8 mouse cellular contexts compared by ENCODE assay signal in the genomic region with DNA sequence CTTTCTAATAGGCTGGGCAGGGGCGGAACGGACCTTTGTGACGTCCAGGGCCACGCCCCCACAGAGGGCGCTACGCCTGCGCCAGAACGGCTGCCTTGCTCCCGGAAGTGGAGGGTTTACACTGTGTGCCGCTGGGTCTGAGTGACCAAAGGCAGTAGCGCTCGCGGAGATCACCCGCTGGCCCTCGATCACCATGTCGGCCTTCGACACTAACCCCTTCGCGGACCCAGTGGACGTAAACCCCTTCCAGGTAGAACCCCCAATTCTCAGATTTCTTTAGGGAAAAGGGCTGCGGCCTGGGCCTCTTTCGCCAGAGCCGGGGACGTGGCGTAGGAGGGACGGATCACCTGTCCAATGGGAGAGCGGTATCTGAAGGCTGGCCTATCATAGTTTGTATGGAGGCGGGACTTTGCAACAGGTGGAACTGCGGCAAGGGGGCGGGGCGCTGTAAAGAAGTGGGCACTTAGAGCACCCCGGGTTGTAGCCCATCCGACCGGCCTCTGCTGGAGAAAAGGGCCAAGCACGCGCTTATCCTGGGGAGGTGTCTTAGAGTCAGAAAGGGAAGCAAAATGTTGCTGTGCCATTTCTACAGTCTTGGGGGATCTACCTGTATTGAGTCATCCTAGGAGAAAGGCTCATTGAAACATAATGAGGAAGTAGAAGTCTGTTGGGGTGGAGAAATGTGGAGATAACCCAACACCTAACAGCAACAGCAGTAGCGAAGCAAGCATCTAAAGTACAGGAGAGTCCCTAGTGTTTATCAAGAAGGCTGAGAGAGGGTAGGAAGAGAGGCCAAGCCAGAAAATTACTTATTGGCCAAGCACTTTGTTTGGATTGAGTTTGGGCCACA. TPM values are rescaled to one million over a fixed set of nuclear protein-coding genes. Genes with fewer than 3 reads are reported as not detected.
A peak's percentile ranks its signal among the peaks of the same experiment; 100 is the strongest.
DNase-seq lines count a peak whose midpoint lies in the region; ATAC-seq lines count a peak whose summit lies in the region.

TSS of gene Scamp2 (plus strand) at position 83 of the 850 bp plus-strand sequence.

- no peaks in the 10 kb centered on the region for H3K27me3 ChIP-seq in heart, embryonic 14.5 days (ENCODE audit: control insufficient read depth, insufficient read depth, low read length)
- H3K27me3 ChIP-seq in liver, embryonic 13.5 days: no peaks in the 10 kb centered on the region
- no peaks in the 10 kb centered on the region for H3K27me3 ChIP-seq in stomach, embryonic 16.5 days (ENCODE audit: control insufficient read depth, insufficient read depth, low read length)

- peak within 1 kb of the TSS; percentile 95 for H3K4me2 ChIP-seq in heart, embryonic 14.5 days (ENCODE audit: low read length)
- peak within 1 kb of the TSS; percentile 81 for H3K4me2 ChIP-seq in liver, embryonic 13.5 days
- H3K4me2 ChIP-seq in stomach, embryonic 16.5 days (ENCODE audit: low read depth, low read length): peak within 1 kb of the TSS; percentile 84

- no peaks in the 10 kb centered on the region for H3K36me3 ChIP-seq in heart, embryonic 14.5 days (ENCODE audit: control insufficient read depth, insufficient read depth, low read length)
- H3K36me3 ChIP-seq in liver, embryonic 13.5 days: no peaks in the 10 kb centered on the region
- no peaks in the 10 kb centered on the region for H3K36me3 ChIP-seq in stomach, embryonic 16.5 days (ENCODE audit: control insufficient read depth, insufficient read depth, low read length)

- DNase-seq in CD4-positive, CD25-positive, alpha-beta regulatory T cell, adult 2 months (ENCODE audit: low read depth, low spot score): peak; percentile 94
- peak; percentile 89 for DNase-seq in fibroblast of lung, adult 2 months (ENCODE audit: low read depth)
- DNase-seq in kidney, postnatal 14 days: peak; percentile 96
- DNase-seq in liver, embryonic 13.5 days: peak; percentile 90
- peak; percentile 96 for DNase-seq in neural tube, embryonic 10.5 days (ENCODE audit: extremely low spot score, low spot score)

- H3K9ac ChIP-seq in heart, embryonic 14.5 days (ENCODE audit: low read length): peak within 1 kb of the TSS; percentile 73
- peak within 1 kb of the TSS; percentile 75 for H3K9ac ChIP-seq in liver, embryonic 13.5 days
- H3K9ac ChIP-seq in stomach, embryonic 16.5 days (ENCODE audit: low read length): peak within 1 kb of the TSS; percentile 78

- WGBS in heart, embryonic 14.5 days: 1% methylated on average over 37 of the region's 37 CpGs
- WGBS in liver, embryonic 13.5 days (ENCODE audit: insufficient replicate concordance): under 1% methylated on average over 37 of the region's 37 CpGs
- under 1% methylated on average over 37 of the region's 37 CpGs for WGBS in stomach, embryonic 16.5 days

- H3K4me1 ChIP-seq in brown adipose tissue, adult 24 weeks (ENCODE audit: control insufficient read depth, insufficient read depth, insufficient read length, low read length): peaks cover 18% of the 10 kb centered on the region
- peaks cover 11 to 30% of the 10 kb centered on the region in 2 experiments for H3K4me1 ChIP-seq in heart, embryonic 14.5 days (ENCODE audit: control insufficient read depth in 2 of 2, insufficient read depth in 2 of 2, low read length in 2 of 2)
- peaks cover 41% of the 10 kb centered on the region for H3K4me1 ChIP-seq in liver, embryonic 13.5 days (replicated peaks)
- H3K4me1 ChIP-seq in stomach, embryonic 16.5 days (ENCODE audit: control insufficient read depth, insufficient read depth, low read length): peaks cover 40% of the 10 kb centered on the region

- peak within 1 kb of the TSS; percentile 94 for H3K27ac ChIP-seq in brown adipose tissue, adult 24 weeks (replicated peaks; ENCODE audit: low read depth, low read length)
- H3K27ac ChIP-seq in heart, embryonic 14.5 days (replicated peaks in 1 of 2; ENCODE audit: control insufficient read depth in 1 of 2, insufficient read depth in 1 of 2, low read depth in 2 of 2, low read length in 2 of 2): peak within 1 kb of the TSS; percentile 34 to 84; a peak in 3 of 4 replicates
- peak within 1 kb of the TSS; percentile 62; the same call in 1 of the 2 replicates for H3K27ac ChIP-seq in liver, embryonic 13.5 days
- peak within 1 kb of the TSS; percentile 94 for H3K27ac ChIP-seq in stomach, embryonic 16.5 days (ENCODE audit: low read length)

- ATAC-seq in heart, embryonic 14.5 days (ENCODE audit: insufficient number of reproducible peaks, insufficient read depth, low FRiP score, low read depth): peak; percentile 96
- peak; percentile 99 for ATAC-seq in liver, embryonic 13.5 days (ENCODE audit: low read depth)
- ATAC-seq in stomach, embryonic 16.5 days (ENCODE audit: insufficient read depth, low FRiP score): peak; percentile 97

- H3K4me3 ChIP-seq in brown adipose tissue, adult 24 weeks (ENCODE audit: insufficient read depth, low read depth, low read length): peak within 1 kb of the TSS; percentile 96
- peak within 1 kb of the TSS; percentile 64 to 97 for H3K4me3 ChIP-seq in heart, embryonic 14.5 days (ENCODE audit: control insufficient read depth in 1 of 2, insufficient read depth in 1 of 2, low read depth in 1 of 2, low read length in 2 of 2)
- H3K4me3 ChIP-seq in liver, embryonic 13.5 days (replicated peaks): peak within 1 kb of the TSS; percentile 73
- peak within 1 kb of the TSS; percentile 66 for H3K4me3 ChIP-seq in stomach, embryonic 16.5 days (replicated peaks; ENCODE audit: low read length)

- no peaks in the 10 kb centered on the region for H3K9me3 ChIP-seq in heart, embryonic 14.5 days (ENCODE audit: control insufficient read depth, low read length)
- no peaks in the 10 kb centered on the region for H3K9me3 ChIP-seq in liver, embryonic 13.5 days (replicated peaks)
- H3K9me3 ChIP-seq in stomach, embryonic 16.5 days (replicated peaks; ENCODE audit: control insufficient read depth, low read length): no peaks in the 10 kb centered on the region

RNA-seq across cellular contexts. Expression of gene Scamp2, which starts in this region (rescaled TPM):
- 17.1 and 17.8 TPM in 2 replicates for polyA plus RNA-seq in brown adipose tissue, adult 24 weeks (2012; ENCODE audit: insufficient read depth, insufficient read length, missing spikeins)
- polyA plus RNA-seq in heart, embryonic 14.5 days (2014; fragmentation: Nextera tagmentation; extraction: Ambion mirVana): 56.5 and 58.7 TPM in 2 replicates
- 26.9 and 27.6 TPM in 2 replicates for polyA plus RNA-seq in liver, embryonic 13.5 days (2015; fragmentation: Nextera tagmentation; extraction: Ambion mirVana)
- polyA plus RNA-seq in stomach, embryonic 16.5 days (2015; fragmentation: Nextera tagmentation; extraction: Ambion mirVana): 98.7 and 105 TPM in 2 replicates

Comparison
In these comparisons a context has a peak if more than half of its experiments do, and no peak if none do; other contexts are left out.
1. Peak in every context shown above with its lines: DNase-seq, ATAC-seq, H3K4me3 ChIP-seq and H3K27ac ChIP-seq.